Mouse (Mus musculus) mouse embryonic stem cell (cell line): ENCODE results near the gene Tas2r137.

ENCODE experiments used
- in situ Hi-C, 2 experiments: fragments of 300-500 bp; cut with MboI; formaldehyde crosslinking; loops; 1 replicate in 1 of 2; 3 replicates in 1 of 2; pipeline ENCODE4 v1.14.3; 2019 to 2020; ENCODE audit warnings: low sequenced_read_pairs in 2 of 2, low pct_unique_long_range_greater_than_20kb in 1 of 2, mixed read lengths in 1 of 2; ENCODE audit not compliant: unreplicated experiment in 1 of 2

The Tas2r137 gene

GRCm38 (mm10) chr6:40490933-40491332 is at the start of gene Tas2r137:
Gene Tas2r137, plus strand, starts transcription at chr6:40491233.
- in situ Hi-C loops = loop anchor here in 1 of 2 experiments (25.0 kb wide), 1 partner anchor 196 kb away; no protein-coding TSS in a partner anchor

DNA sequence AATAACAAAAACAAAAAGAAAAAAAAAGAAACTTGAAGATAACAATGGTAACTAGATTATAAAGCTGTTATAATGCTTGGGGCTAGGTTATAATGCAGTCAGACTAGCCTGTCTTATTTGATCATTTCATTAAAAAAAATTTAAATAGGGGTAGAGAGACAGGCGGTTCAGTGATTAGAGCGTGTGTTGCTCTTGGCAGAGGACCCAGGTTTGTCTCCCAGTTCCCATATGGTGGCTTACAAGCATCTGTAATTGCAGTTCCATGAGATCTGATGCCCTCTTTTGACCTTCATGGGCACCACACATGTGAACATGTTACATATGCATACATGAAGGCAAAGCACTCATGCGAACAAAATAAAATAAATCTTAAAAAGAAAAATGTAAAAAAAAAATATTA is 49.8 kb upstream of the Tas2r137 start:
- in situ Hi-C loops = no loop called here

GRCm38 (mm10) chr6:40441755-40442154 is 49.3 kb upstream of the Tas2r137 start:
- in situ Hi-C loops = no loop called here

GRCm38 (mm10) chr6:40443281-40443928 is 47.6 kb upstream of the Tas2r137 start:
- in situ Hi-C loops = no loop called here

DNA sequence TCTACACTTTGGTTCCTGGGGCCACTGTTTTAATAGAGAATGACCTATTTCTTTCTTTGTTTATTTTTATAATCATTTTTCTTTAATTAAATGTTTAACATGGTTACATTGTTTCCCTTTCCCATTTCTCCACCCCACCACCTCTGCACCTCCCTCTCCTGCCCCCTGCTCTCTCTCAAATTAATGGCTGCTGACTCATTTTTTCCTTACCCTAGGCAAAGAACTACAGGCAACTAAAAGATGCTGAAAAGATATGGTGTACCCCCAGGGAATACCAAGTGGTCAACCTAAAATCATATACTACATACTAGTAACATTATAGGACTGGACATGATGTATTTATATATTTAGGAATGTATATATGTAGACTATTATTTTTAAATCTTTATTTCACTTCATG is 42.4 kb upstream of the Tas2r137 start:
- in situ Hi-C loops = no loop called here

DNA sequence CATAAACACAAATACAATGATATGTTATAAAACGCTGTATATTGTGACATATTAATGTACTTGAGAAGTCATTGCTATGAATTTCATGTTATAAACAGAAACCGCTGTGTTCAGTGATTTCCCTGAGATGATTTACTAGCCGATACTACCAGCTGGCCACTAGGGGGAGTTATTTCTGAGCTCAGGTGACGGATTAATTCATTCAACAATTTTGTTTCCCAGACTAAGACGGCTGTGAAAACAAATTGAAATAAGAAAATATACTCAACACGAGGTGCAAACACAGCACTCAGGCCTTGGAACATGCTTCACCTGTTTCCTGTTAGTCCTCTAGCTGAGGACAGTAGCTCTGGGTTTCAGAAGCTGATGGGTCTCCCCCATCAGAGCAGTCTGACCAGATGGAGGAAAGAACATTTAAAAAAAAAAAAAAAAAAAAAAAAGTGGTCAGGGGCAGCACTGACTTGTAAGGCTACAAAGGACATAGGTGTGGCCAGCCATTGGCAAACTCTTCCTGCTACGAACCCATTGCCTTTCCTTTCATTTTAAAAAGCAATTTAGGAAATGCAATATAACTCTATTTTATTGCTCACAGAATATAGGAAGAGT is 36.5 kb upstream of the Tas2r137 start:
- in situ Hi-C loops = no loop called here

DNA sequence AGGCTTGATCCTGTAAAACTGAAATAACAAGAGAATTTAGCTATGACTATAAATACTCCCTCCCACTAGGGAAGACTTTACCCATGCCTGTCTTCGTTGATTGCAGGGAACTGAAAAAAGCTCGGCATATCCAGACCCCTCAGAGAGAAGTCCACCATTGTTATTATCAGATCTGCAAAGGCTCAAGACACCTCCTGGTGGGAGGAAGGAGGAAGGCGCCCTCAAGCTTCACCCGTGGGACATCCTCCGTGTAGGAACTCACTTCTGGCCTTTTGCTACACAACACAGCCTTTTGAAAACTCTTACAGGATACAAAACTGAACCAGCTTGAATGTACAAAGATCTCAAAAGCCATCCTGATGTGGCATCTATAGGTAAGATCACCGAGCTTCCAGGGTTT is 25.3 kb upstream of the Tas2r137 start:
- in situ Hi-C loops = no loop called here

DNA sequence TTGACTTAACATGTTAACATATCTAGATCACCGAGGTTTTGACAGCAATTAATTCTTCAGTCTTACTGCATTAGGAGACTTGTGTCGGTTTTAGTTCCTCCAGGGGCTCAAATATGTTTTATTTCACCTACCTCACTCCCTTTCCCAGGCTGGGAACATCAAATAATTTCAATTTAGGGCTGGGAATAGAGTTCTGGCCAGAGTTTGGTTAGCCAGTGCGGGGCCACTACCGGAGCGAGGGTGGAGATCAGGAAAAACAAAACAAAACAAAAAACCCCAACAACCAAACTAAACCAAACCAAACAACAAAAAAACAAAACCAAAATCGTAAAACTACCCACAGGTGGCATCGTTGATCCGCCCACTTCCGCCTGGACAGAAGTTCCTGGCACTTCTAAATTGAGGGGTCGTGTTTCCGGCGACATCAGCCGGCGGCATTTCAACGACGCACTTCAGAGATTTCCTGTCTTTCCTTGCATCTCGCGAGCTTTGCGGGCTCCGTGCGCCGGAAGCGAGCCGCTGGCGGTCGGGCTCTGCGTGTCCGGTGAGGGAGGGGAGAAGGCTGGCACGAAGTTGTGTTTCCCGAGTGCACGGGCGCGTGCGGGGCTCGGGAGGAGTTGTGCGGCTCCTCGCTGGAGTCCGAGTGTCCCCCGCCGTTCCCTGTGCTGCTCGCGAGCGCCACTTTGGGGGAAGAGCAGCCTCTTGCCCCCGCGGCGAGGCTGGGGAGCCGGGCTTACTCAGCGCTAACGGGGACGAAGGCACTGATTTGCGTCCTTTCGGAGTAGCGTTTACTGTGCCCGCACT is 19.9 kb upstream of the Tas2r137 start, which contains the start of gene Ssbp1:
Gene Ssbp1 (plus strand): TSS at position 437 of the 804 bp plus-strand sequence.
- in situ Hi-C loops = no loop called here

DNA sequence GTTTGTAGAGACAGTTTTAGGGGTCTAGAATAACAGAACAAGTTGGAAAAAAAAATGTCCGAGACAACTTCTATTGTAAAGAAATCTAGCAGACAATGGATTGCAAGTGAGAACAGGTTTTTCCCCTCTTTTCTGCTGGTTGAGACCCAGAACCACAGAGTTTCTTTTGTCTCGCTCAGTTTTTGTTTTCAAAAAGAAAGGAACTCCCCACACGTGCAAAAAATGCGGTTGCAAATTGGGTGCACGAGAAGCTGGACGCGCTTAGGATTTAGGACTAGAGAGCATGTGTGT is 19.4 kb upstream of the Tas2r137 start:
- in situ Hi-C loops = no loop called here

- in situ Hi-C loops = loop anchor here in 1 of 2 experiments (25.0 kb wide), 1 partner anchor 211 kb away; no protein-coding TSS in a partner anchor
These were observed 14.9 kb upstream of the Tas2r137 start for GRCm38 (mm10) chr6:40476132-40476531.

GRCm38 (mm10) chr6:40479705-40480104 is 11.3 kb upstream of the Tas2r137 start:
- in situ Hi-C loops = loop anchor here in 1 of 2 experiments (25.0 kb wide), 1 partner anchor 208 kb away; no protein-coding TSS in a partner anchor

GRCm38 (mm10) chr6:40482318-40482717 is 8.7 kb upstream of the Tas2r137 start:
- in situ Hi-C loops = loop anchor here in 1 of 2 experiments (25.0 kb wide), 1 partner anchor 205 kb away; no protein-coding TSS in a partner anchor

DNA sequence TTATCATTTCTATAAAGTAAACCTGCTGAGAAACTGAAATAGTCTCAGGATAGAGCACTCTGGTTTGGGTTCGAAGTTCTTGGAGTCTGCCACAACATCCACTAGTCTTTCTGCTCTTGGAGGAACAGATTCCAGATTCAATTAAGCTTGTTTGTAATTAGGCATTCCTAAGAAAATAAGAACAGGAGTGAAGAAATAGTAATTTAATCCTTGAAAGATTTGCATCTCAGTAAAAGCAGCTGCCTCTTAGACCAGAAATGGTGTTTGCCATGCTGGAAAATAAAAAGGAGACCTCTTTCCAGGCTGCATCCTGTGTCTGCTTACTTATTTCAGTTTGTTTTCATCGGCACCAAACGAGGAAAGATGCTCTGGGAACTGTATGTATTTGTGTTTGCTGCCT is 2.2 kb downstream of the Tas2r137 start, which contains the start of gene Tas2r108:
Gene Tas2r108 (plus strand): TSS at position 301 of the 400 bp plus-strand sequence.
- in situ Hi-C loops = loop anchor here in 1 of 2 experiments (25.0 kb wide), 1 partner anchor 194 kb away; no protein-coding TSS in a partner anchor

DNA sequence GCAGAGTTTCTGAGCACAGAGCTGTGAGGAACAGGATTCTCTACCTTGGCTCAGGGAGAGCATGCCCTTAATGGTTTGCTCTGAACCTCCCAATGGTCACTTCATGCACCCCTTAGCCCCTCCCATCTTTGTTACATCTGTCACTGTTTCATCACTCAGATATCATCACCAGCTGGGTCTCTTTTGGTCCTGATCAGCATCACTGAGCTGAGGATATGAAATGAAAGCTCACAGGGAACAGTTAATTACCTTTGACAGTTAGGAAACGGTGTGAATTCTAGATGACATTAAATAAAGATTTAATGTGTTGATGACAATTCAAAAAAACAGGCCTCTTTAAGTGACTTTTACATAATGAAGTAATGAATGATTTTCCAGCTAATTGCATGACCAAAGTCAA is 28.4 kb downstream of the Tas2r137 start, which contains the start of gene Prss37:
Gene Prss37 (minus strand): TSS at position 101 of the 400 bp plus-strand sequence.
- in situ Hi-C loops = no loop called here
